9 mouse cellular contexts compared by ENCODE assay signal in genomic region chr9:57523754-57524153, GRCm38 (mm10). TPM values are rescaled to one million over a fixed set of nuclear protein-coding genes. Genes with fewer than 3 reads are reported as not detected.
DNase-seq lines count a peak whose midpoint lies in the region; ATAC-seq lines count a peak whose summit lies in the region.
"Had no signal": no experiment of that assay in that cellular context is flagged by ENCODE, and none has a peak within 500 bp of the region (broad histone marks: within the 10 kb centered on the region; RNA-seq: fewer than 3 reads in every experiment).

No protein-coding gene starts in this region.

- H3K4me3 ChIP-seq in heart, embryonic 16.5 days (ENCODE audit: low read length) = peak overlapping the region; percentile 12; the same call in 1 of the 2 replicates

- H3K27me3 ChIP-seq in heart, embryonic 16.5 days (ENCODE audit: control insufficient read depth, insufficient read depth, low read length) = no peaks in the 10 kb centered on the region

- H3K9ac ChIP-seq in heart, embryonic 16.5 days (ENCODE audit: low read length) = peak overlapping the region; percentile 36; the same call in 1 of the 2 replicates

- no peak for DNase-seq in heart, postnatal 4 days
- peak; percentile 81 for DNase-seq in thymus, postnatal 0 days (ENCODE audit: low spot score)
- DNase-seq in thymus, adult 18-20 months = no peak
- no peak for DNase-seq in urinary bladder, adult 2 months (ENCODE audit: low spot score)
- DNase-seq in gastrocnemius, postnatal 10 days = no peak
- no peak for DNase-seq in left cerebral cortex, postnatal 4 days
- DNase-seq: adrenal gland, adult 8-10 months had no signal

- 83% methylated on average over 1 of the region's 1 CpGs for WGBS in heart, embryonic 16.5 days

- no peak for ATAC-seq in heart, embryonic 16.5 days (replicated peaks; ENCODE audit: extremely low read depth, insufficient read depth, low FRiP score)
- 0 out of 2 replicates have a peak, but pooled peaks have one; percentile 46 for ATAC-seq in erythroblast, adult 5-6 weeks (replicated peaks; ENCODE audit: low FRiP score, poor library complexity, severe bottlenecking)

- no peak overlapping the region for H3K27ac ChIP-seq in heart, embryonic 16.5 days (ENCODE audit: low read length)

- H3K9me3 ChIP-seq in heart, embryonic 16.5 days (replicated peaks; ENCODE audit: control insufficient read depth, low read length) = no peaks in the 10 kb centered on the region

- intact Hi-C loops in left cerebral cortex, postnatal 4 days (cut with DNase I) = no loop called here

- peak overlapping the region; percentile 40 for H3K4me2 ChIP-seq in heart, embryonic 16.5 days (ENCODE audit: low read depth, low read length)

- no peaks in the 10 kb centered on the region for H3K36me3 ChIP-seq in heart, embryonic 16.5 days (ENCODE audit: control insufficient read depth, insufficient read depth)

- peaks cover 32% of the 10 kb centered on the region for H3K4me1 ChIP-seq in heart, embryonic 16.5 days (ENCODE audit: control insufficient read depth, insufficient read depth, low read length)

RNA-seq across cellular contexts. Expression of gene Cox5a, which starts 2.7 kb away (rescaled TPM):
- polyA plus RNA-seq in heart, embryonic 16.5 days (2015; fragmentation: Nextera tagmentation; extraction: Ambion mirVana) = 1,790 and 1,803 TPM in 2 replicates
- 1,000 to 10,000 TPM; 1,831 to 1,865 TPM for total RNA-seq in heart, postnatal 4 days (2021)
- polyA plus RNA-seq in thymus, postnatal 0 days (2015; fragmentation: Nextera tagmentation; extraction: Ambion mirVana) = 862 and 907 TPM in 2 replicates
- 134 and 146 TPM in 2 replicates for total RNA-seq in erythroblast, adult 5-6 weeks (2015; ENCODE audit: low replicate concordance)
- 23.7 and 45.9 TPM in 2 replicates for total RNA-seq in erythroblast, adult 5-6 weeks (2017; ENCODE audit: low replicate concordance)
- polyA plus RNA-seq in urinary bladder, adult 2 months (2012; rRNA removed) = 223 and 254 TPM in 2 replicates
- total RNA-seq in gastrocnemius, postnatal 10 days (2021) = 1,000 to 10,000 TPM in 1 of 2 experiments, 100 to 1,000 TPM in 1; 862 to 1,077 TPM
- total RNA-seq in left cerebral cortex, postnatal 4 days (2021) = 100 to 1,000 TPM; 405 to 408 TPM

RNA-seq across cellular contexts. Expression of gene Fam219b, which starts 13.6 kb away (rescaled TPM):
- 12.7 and 13.4 TPM in 2 replicates for polyA plus RNA-seq in heart, embryonic 16.5 days (2015; fragmentation: Nextera tagmentation; extraction: Ambion mirVana)
- total RNA-seq in heart, postnatal 4 days (2021) = 1 to 10 TPM; 7.9 to 8.8 TPM
- 15.5 and 17.7 TPM in 2 replicates for polyA plus RNA-seq in thymus, postnatal 0 days (2015; fragmentation: Nextera tagmentation; extraction: Ambion mirVana)
- total RNA-seq in erythroblast, adult 5-6 weeks (2015; ENCODE audit: low replicate concordance) = 0.19 and 0.42 TPM in 2 replicates
- 4.2 and 4.7 TPM in 2 replicates for total RNA-seq in erythroblast, adult 5-6 weeks (2017; ENCODE audit: low replicate concordance)
- 14.9 and 17.5 TPM in 2 replicates for polyA plus RNA-seq in urinary bladder, adult 2 months (2012; rRNA removed)
- 1 to 10 TPM; 9.1 to 9.2 TPM for total RNA-seq in gastrocnemius, postnatal 10 days (2021)
- 10 to 100 TPM; 25.2 to 26.0 TPM for total RNA-seq in left cerebral cortex, postnatal 4 days (2021)

RNA-seq across cellular contexts. Expression of gene Rpp25, which starts 19.9 kb away (rescaled TPM):
- 11.5 and 15.9 TPM in 2 replicates for polyA plus RNA-seq in heart, embryonic 16.5 days (2015; fragmentation: Nextera tagmentation; extraction: Ambion mirVana)
- total RNA-seq in heart, postnatal 4 days (2021) = 1 to 10 TPM; 7.8 to 9.4 TPM
- 0.60 and 0.85 TPM in 2 replicates for polyA plus RNA-seq in thymus, postnatal 0 days (2015; fragmentation: Nextera tagmentation; extraction: Ambion mirVana)
- total RNA-seq in erythroblast, adult 5-6 weeks (2015; ENCODE audit: low replicate concordance) = not detected in 2 replicates
- total RNA-seq in erythroblast, adult 5-6 weeks (2017; ENCODE audit: low replicate concordance) = not detected in 2 replicates
- polyA plus RNA-seq in urinary bladder, adult 2 months (2012; rRNA removed) = 1.7 and 2.8 TPM in 2 replicates
- not detected for total RNA-seq in gastrocnemius, postnatal 10 days (2021)
- total RNA-seq in left cerebral cortex, postnatal 4 days (2021) = 10 to 100 TPM; 19.3 to 22.2 TPM

RNA-seq across cellular contexts. Expression of gene Mpi, which starts 28.8 kb away (rescaled TPM):
- polyA plus RNA-seq in heart, embryonic 16.5 days (2015; fragmentation: Nextera tagmentation; extraction: Ambion mirVana) = 89.8 and 95.6 TPM in 2 replicates
- 100 to 1,000 TPM; 122 to 125 TPM for total RNA-seq in heart, postnatal 4 days (2021)
- 20.9 and 21.6 TPM in 2 replicates for polyA plus RNA-seq in thymus, postnatal 0 days (2015; fragmentation: Nextera tagmentation; extraction: Ambion mirVana)
- total RNA-seq in erythroblast, adult 5-6 weeks (2015; ENCODE audit: low replicate concordance) = 2.7 and 12.9 TPM in 2 replicates
- total RNA-seq in erythroblast, adult 5-6 weeks (2017; ENCODE audit: low replicate concordance) = 2.8 and 5.9 TPM in 2 replicates
- 21.3 and 22.5 TPM in 2 replicates for polyA plus RNA-seq in urinary bladder, adult 2 months (2012; rRNA removed)
- total RNA-seq in gastrocnemius, postnatal 10 days (2021) = 10 to 100 TPM; 87.2 to 96.9 TPM
- 10 to 100 TPM; 60.3 to 62.1 TPM for total RNA-seq in left cerebral cortex, postnatal 4 days (2021)

RNA-seq across cellular contexts. Expression of gene Scamp2, which starts 37.0 kb away (rescaled TPM):
- 52.3 and 53.4 TPM in 2 replicates for polyA plus RNA-seq in heart, embryonic 16.5 days (2015; fragmentation: Nextera tagmentation; extraction: Ambion mirVana)
- 10 to 100 TPM; 34.5 to 37.0 TPM for total RNA-seq in heart, postnatal 4 days (2021)
- polyA plus RNA-seq in thymus, postnatal 0 days (2015; fragmentation: Nextera tagmentation; extraction: Ambion mirVana) = 58.4 and 65.2 TPM in 2 replicates
- total RNA-seq in erythroblast, adult 5-6 weeks (2015; ENCODE audit: low replicate concordance) = 25.4 and 27.0 TPM in 2 replicates
- total RNA-seq in erythroblast, adult 5-6 weeks (2017; ENCODE audit: low replicate concordance) = 13.1 and 13.7 TPM in 2 replicates
- polyA plus RNA-seq in urinary bladder, adult 2 months (2012; rRNA removed) = 60.9 and 62.9 TPM in 2 replicates
- 10 to 100 TPM; 52.5 to 56.3 TPM for total RNA-seq in gastrocnemius, postnatal 10 days (2021)
- total RNA-seq in left cerebral cortex, postnatal 4 days (2021) = 10 to 100 TPM; 29.7 to 31.0 TPM

Comparison
In these comparisons a context has a peak if more than half of its experiments do, and no peak if none do; other contexts are left out.
1. RNA of gene Rpp25, which starts 19.9 kb away (total RNA-seq): 19.3 to 22.2 TPM in left cerebral cortex, postnatal 4 days and 7.8 to 9.4 TPM in heart, postnatal 4 days; not detected in gastrocnemius, postnatal 10 days and not detected in erythroblast, adult 5-6 weeks; every median in the first group is over 4 times any median in the second.